Mouse (Mus musculus): ENCODE results near the gene Coq8b. TPM values are rescaled to one million over a fixed set of nuclear protein-coding genes. Genes with fewer than 3 reads are reported as not detected.

Gene Coq8b
- polyA plus RNA-seq (2014; fragmentation: Illumina TruSeq; extraction: RNeasy Lipid Tissue Mini Kit (QIAGEN cat#74804); ENCODE audit: low read depth, low replicate concordance), result 2.7 TPM

GRCm38 (mm10) chr7:27232781-27233281, at the start of gene Coq8b:
TSS of gene Coq8b (plus strand) at chr7:27233023.

GRCm38 (mm10) chr7:27195681-27196611, 36.9 kb upstream of the Coq8b start, which contains the start of the genes BC024978 and Snrpa:
TSS of gene BC024978 (plus strand) at chr7:27195781.
TSS of gene Snrpa (minus strand) at chr7:27196271.

DNA sequence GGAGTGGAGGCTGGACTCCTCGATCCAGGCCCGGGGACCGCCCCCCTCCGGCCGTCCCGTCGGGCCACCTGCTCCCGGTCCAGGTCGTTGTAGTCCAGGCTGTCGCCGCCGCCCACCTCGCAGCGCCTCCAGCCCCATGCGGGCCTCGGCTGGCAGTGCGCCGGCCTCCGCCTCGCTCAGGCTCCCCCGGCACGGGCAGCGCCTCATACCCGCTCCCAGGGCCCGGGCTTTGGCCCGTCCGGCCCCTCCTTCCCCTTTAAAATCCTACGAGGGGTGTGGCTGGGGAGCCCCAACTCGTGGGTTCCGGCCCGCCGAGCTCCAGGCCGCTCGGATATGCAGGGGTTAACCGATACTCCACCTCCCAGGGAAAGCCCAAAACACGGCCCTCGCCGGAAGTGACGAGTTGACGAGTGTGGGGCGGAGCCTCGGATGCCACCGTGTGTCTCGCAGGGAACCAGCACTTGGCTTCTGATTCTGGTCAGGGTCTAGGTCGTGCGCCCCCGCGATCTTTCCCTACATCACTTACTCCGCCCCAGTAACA, 4.5 kb upstream of the Coq8b start, which contains the start of gene Itpkc:
TSS of gene Itpkc (minus strand) at position 381 of the 541 bp plus-strand sequence.

DNA sequence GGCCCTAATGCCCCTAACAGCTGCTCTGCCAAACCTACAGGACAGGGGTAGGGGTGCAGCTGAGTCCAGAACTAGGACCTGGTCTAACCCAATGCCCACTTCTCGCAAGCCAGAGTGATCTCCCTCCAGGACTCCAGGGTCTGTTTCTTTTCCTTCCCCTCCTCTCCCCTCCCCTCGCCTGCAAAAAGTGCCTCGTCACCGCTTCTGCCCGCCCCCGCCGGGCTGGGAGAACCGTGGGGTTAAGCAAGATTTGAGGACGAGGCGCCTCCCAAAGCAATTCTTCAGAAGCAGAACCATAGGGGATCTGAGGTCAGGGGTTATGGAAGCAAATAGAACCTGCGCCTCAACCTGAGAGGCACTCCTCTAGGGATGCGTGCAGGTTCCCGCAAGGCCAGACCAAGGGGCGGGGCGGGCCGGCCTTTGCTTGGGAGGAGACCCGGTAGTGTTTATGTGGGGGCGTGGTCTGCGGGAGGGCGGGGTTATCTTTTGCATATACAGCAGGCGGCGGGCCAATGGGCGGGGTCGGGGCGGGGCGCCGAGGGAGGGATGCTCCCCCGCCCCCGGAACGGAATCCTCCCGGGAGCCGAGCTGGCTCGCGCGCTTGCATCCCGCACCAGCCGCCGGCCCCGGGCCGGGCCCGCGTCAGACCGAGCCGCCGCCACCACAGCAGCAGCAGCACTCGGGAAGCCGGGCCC, 25.5 kb downstream of the Coq8b start, which contains the start of gene Numbl:
TSS of gene Numbl (plus strand) at position 229 of the 695 bp plus-strand sequence.

Other genes with a start within 250 kb of the Coq8b start
- 1,013 TPM for gene Cyp2a12, start 203.9 kb upstream of the Coq8b start, polyA plus RNA-seq (2014; fragmentation: Illumina TruSeq; extraction: RNeasy Lipid Tissue Mini Kit (QIAGEN cat#74804); ENCODE audit: low read depth, low replicate concordance)
- gene Cyp2f2, start 113.1 kb upstream of the Coq8b start, polyA plus RNA-seq (2014; fragmentation: Illumina TruSeq; extraction: RNeasy Lipid Tissue Mini Kit (QIAGEN cat#74804); ENCODE audit: low read depth, low replicate concordance), result 346 TPM
- gene Cyp2t4, start 79.3 kb upstream of the Coq8b start, polyA plus RNA-seq (2014; fragmentation: Illumina TruSeq; extraction: RNeasy Lipid Tissue Mini Kit (QIAGEN cat#74804); ENCODE audit: low read depth, low replicate concordance), result not detected
- gene Egln2, start 66.2 kb upstream of the Coq8b start, polyA plus RNA-seq (2014; fragmentation: Illumina TruSeq; extraction: RNeasy Lipid Tissue Mini Kit (QIAGEN cat#74804); ENCODE audit: low read depth, low replicate concordance), result 5.2 TPM
- 2.2 TPM for gene Rab4b, start 54.1 kb upstream of the Coq8b start, polyA plus RNA-seq (2014; fragmentation: Illumina TruSeq; extraction: RNeasy Lipid Tissue Mini Kit (QIAGEN cat#74804); ENCODE audit: low read depth, low replicate concordance)
- not detected for gene Gm21983, start 51.9 kb upstream of the Coq8b start, polyA plus RNA-seq (2014; fragmentation: Illumina TruSeq; extraction: RNeasy Lipid Tissue Mini Kit (QIAGEN cat#74804); ENCODE audit: low read depth, low replicate concordance)
- gene Mia, start 51.9 kb upstream of the Coq8b start, polyA plus RNA-seq (2014; fragmentation: Illumina TruSeq; extraction: RNeasy Lipid Tissue Mini Kit (QIAGEN cat#74804); ENCODE audit: low read depth, low replicate concordance), result not detected
- gene BC024978, start 37.2 kb upstream of the Coq8b start, polyA plus RNA-seq (2014; fragmentation: Illumina TruSeq; extraction: RNeasy Lipid Tissue Mini Kit (QIAGEN cat#74804); ENCODE audit: low read depth, low replicate concordance), result 6.4 TPM
- 5.7 TPM for gene Snrpa, start 36.8 kb upstream of the Coq8b start, polyA plus RNA-seq (2014; fragmentation: Illumina TruSeq; extraction: RNeasy Lipid Tissue Mini Kit (QIAGEN cat#74804); ENCODE audit: low read depth, low replicate concordance)
- gene Itpkc, start 4.4 kb upstream of the Coq8b start, polyA plus RNA-seq (2014; fragmentation: Illumina TruSeq; extraction: RNeasy Lipid Tissue Mini Kit (QIAGEN cat#74804); ENCODE audit: low read depth, low replicate concordance), result 0.87 TPM
- gene Numbl, start 25.4 kb downstream of the Coq8b start, polyA plus RNA-seq (2014; fragmentation: Illumina TruSeq; extraction: RNeasy Lipid Tissue Mini Kit (QIAGEN cat#74804); ENCODE audit: low read depth, low replicate concordance), result not detected
- 0.74 TPM for gene Ltbp4, start 104.7 kb downstream of the Coq8b start, polyA plus RNA-seq (2014; fragmentation: Illumina TruSeq; extraction: RNeasy Lipid Tissue Mini Kit (QIAGEN cat#74804); ENCODE audit: low read depth, low replicate concordance)
- gene Shkbp1, start 123.0 kb downstream of the Coq8b start, polyA plus RNA-seq (2014; fragmentation: Illumina TruSeq; extraction: RNeasy Lipid Tissue Mini Kit (QIAGEN cat#74804); ENCODE audit: low read depth, low replicate concordance), result 0.66 TPM
- gene Gm20479, start 124.4 kb downstream of the Coq8b start, polyA plus RNA-seq (2014; fragmentation: Illumina TruSeq; extraction: RNeasy Lipid Tissue Mini Kit (QIAGEN cat#74804); ENCODE audit: low read depth, low replicate concordance), result not detected
- gene Sptbn4, start 214.7 kb downstream of the Coq8b start, polyA plus RNA-seq (2014; fragmentation: Illumina TruSeq; extraction: RNeasy Lipid Tissue Mini Kit (QIAGEN cat#74804); ENCODE audit: low read depth, low replicate concordance), result not detected
- gene Blvrb, start 215.0 kb downstream of the Coq8b start, polyA plus RNA-seq (2014; fragmentation: Illumina TruSeq; extraction: RNeasy Lipid Tissue Mini Kit (QIAGEN cat#74804); ENCODE audit: low read depth, low replicate concordance), result 6.6 TPM
- gene Sertad3, start 240.7 kb downstream of the Coq8b start, polyA plus RNA-seq (2014; fragmentation: Illumina TruSeq; extraction: RNeasy Lipid Tissue Mini Kit (QIAGEN cat#74804); ENCODE audit: low read depth, low replicate concordance), result 1.2 TPM